Mouse (Mus musculus): ENCODE data around the gene Ipo9.
A peak's percentile ranks its signal among the peaks of the same experiment; 100 is the strongest.

Gene Ipo9

DNA sequence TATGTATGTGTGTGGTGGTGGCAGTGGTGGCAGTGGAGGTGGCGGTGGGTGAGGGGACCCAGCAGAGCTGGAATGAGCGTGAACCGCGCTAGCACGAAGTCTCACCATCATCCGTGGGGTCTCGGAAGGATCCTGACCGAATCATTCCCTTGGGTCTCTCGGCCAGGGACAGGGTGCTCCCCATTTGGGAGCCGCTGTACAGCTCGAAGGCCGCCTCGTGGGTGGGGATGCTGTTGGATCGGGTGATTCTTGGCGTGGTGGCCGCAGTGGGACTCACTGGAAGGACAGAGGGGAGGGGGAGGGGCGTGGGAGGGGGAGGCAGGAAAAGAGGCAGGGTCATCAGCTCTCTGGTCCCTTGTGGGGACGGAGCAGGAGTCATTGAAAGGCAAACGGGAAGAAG is 35.4 kb upstream of the Ipo9 start:
- peaks cover 61% of the 10 kb centered on the region for H3K36me3 ChIP-seq (ENCODE audit: insufficient read depth, low read length)
- H3K27me3 ChIP-seq (ENCODE audit: insufficient read depth, low read length), result peaks cover 10% of the 10 kb centered on the region
- peaks cover 60% of the 10 kb centered on the region for H3K4me1 ChIP-seq (replicated peaks; ENCODE audit: low read depth, low read length)
- H3K4me3 ChIP-seq (replicated peaks; ENCODE audit: low read length), result peak overlapping the region; percentile 43; the same call in 1 of the 2 replicates
- H3K9me3 ChIP-seq (ENCODE audit: low read length), result no peaks in the 10 kb centered on the region
- TF ChIP-seq POU5F1 (IDR thresholded peaks at IDR 0.05; ENCODE audit: borderline replicate concordance, low read length), result no peak
- no peak for TF ChIP-seq CTCF (conservative IDR thresholded peaks at IDR 0.05; ENCODE audit: low read length)
- no peak for TF ChIP-seq NANOG (IDR thresholded peaks at IDR 0.05; ENCODE audit: borderline replicate concordance, low read length)

DNA sequence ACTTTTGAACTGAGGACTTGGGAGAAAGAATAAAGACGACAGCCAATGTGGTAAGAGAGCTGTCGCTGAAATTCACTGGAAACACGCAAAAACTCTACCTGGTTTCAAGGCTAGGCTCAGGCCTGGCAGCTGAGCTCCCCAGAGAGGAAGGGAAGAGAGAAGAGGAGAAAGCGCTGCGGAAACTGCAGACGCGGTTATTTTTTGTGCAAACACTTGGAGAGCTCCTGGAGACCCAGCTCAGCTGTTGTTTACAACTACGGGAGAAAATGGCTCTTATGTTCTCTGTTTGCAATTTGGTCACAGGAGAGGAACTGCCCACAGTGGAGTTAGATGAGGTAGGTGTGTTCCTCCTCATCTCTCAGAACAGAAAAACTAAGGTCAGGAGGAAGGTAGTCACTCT is 32.4 kb upstream of the Ipo9 start:
- Histone ChIP-seq H3K27me3 (ENCODE audit: insufficient read depth, low read length) (peaks cover 2% of the 10 kb centered on the region; the same call in 1 of the 2 replicates), H3K4me1 (replicated peaks; ENCODE audit: low read depth, low read length) (peaks cover 50% of the 10 kb centered on the region), H3K36me3 (ENCODE audit: insufficient read depth, low read length) (peaks cover 69% of the 10 kb centered on the region), H3K4me3 (replicated peaks; ENCODE audit: low read length) (no peak overlapping the region), H3K9me3 (ENCODE audit: low read length) (no peaks in the 10 kb centered on the region)
- TF ChIP-seq POU5F1 (IDR thresholded peaks at IDR 0.05; ENCODE audit: borderline replicate concordance, low read length) (no peak), NANOG (IDR thresholded peaks at IDR 0.05; ENCODE audit: borderline replicate concordance, low read length) (no peak), CTCF (conservative IDR thresholded peaks at IDR 0.05; ENCODE audit: low read length) (no peak)

DNA sequence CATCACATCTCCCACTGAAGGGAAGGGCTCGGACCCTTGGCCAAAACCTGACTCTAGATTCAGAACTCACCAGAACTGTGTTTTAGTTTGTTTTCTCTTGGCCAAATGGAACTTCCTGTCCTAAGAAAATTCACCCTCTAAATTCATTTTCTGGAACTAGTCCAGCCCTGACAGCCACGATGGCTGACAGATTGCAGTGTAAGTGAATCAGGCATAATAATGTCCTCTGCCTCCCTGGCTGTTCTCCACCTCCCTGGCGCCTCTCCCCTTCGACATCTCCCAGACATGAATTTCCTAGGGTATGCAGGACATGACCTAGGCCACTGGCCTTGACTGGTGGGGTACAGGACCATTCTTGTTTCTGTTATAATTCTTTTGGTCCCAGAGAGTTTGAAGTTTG is 32.0 kb upstream of the Ipo9 start:
- H3K9me3 ChIP-seq (ENCODE audit: low read length), result no peaks in the 10 kb centered on the region
- TF ChIP-seq NANOG (IDR thresholded peaks at IDR 0.05; ENCODE audit: borderline replicate concordance, low read length), result no peak
- TF ChIP-seq POU5F1 (IDR thresholded peaks at IDR 0.05; ENCODE audit: borderline replicate concordance, low read length), result no peak
- no peak for TF ChIP-seq CTCF (conservative IDR thresholded peaks at IDR 0.05; ENCODE audit: low read length)
- peaks cover 2% of the 10 kb centered on the region; the same call in 1 of the 2 replicates for H3K27me3 ChIP-seq (ENCODE audit: insufficient read depth, low read length)
- H3K4me1 ChIP-seq (replicated peaks; ENCODE audit: low read depth, low read length), result peaks cover 45% of the 10 kb centered on the region
- peaks cover 68% of the 10 kb centered on the region for H3K36me3 ChIP-seq (ENCODE audit: insufficient read depth, low read length)
- no peak overlapping the region for H3K4me3 ChIP-seq (replicated peaks; ENCODE audit: low read length)

DNA sequence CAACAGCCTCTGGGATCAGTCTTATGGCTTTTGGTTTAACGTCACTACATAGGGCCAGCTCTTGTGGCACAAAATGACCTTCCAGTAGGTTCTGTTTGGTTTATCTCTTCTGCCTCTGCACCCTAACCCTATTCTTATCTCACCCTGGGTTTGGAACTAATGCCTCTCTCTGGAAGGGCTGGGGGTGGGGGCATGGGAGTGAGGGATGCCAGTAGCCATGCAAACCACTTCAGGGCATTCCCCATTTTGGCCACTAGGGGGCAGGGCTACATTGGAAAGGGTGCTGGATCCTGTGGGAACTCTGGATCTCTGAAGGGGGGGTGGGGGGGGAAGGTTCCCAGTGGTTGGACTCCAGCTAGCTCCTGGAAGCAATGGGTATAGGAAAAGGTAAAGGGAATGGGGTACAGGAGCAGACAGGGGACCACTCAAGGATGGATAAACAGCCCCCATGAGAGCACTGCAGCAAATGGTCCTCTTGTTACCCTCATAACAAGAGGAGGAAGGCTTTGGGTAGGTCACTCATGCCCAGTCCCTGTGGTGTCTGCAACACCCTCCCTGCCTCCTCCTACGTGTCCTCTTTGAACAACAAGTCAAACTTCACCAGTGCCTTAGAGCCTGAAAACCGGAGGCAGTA is 30.9 kb upstream of the Ipo9 start:
- H3K4me3 ChIP-seq (replicated peaks; ENCODE audit: low read length), result no peak overlapping the region
- H3K4me1 ChIP-seq (replicated peaks; ENCODE audit: low read depth, low read length), result peaks cover 34% of the 10 kb centered on the region
- H3K36me3 ChIP-seq (ENCODE audit: insufficient read depth, low read length), result peaks cover 74% of the 10 kb centered on the region
- no peaks in the 10 kb centered on the region for H3K9me3 ChIP-seq (ENCODE audit: low read length)
- H3K27me3 ChIP-seq (ENCODE audit: insufficient read depth, low read length), result peaks cover 2% of the 10 kb centered on the region; the same call in 1 of the 2 replicates
- TF ChIP-seq POU5F1 (IDR thresholded peaks at IDR 0.05; ENCODE audit: borderline replicate concordance, low read length) (no peak), NANOG (IDR thresholded peaks at IDR 0.05; ENCODE audit: borderline replicate concordance, low read length) (no peak), CTCF (conservative IDR thresholded peaks at IDR 0.05; ENCODE audit: low read length) (peak; percentile 41)

DNA sequence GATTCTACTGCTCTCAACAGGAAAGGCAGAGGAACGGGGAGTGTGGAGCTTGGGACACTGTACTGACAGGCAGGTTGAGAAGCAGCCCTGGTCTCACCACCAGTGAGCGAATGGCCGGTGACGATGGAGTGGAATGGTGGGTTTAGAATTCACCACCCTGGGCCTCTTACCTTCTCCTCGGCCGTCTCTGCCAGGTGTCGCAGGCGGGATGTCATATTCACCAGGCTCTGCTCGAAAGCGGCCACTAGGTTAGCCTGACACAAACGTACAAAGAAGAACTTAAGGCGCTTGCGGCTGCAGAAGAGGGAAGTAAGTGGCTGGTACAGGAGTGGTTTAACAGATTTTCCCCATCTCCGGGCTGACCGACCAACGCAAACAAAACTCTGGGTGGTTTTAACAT is 30.2 kb upstream of the Ipo9 start:
- Histone ChIP-seq H3K4me1 (replicated peaks; ENCODE audit: low read depth, low read length) (peaks cover 27% of the 10 kb centered on the region), H3K4me3 (replicated peaks; ENCODE audit: low read length) (no peak overlapping the region), H3K9me3 (ENCODE audit: low read length) (no peaks in the 10 kb centered on the region), H3K36me3 (ENCODE audit: insufficient read depth, low read length) (peaks cover 76% of the 10 kb centered on the region), H3K27me3 (ENCODE audit: insufficient read depth, low read length) (peaks cover 2% of the 10 kb centered on the region; the same call in 1 of the 2 replicates)
- TF ChIP-seq POU5F1 (IDR thresholded peaks at IDR 0.05; ENCODE audit: borderline replicate concordance, low read length) (no peak), CTCF (conservative IDR thresholded peaks at IDR 0.05; ENCODE audit: low read length) (no peak), NANOG (IDR thresholded peaks at IDR 0.05; ENCODE audit: borderline replicate concordance, low read length) (no peak)

DNA sequence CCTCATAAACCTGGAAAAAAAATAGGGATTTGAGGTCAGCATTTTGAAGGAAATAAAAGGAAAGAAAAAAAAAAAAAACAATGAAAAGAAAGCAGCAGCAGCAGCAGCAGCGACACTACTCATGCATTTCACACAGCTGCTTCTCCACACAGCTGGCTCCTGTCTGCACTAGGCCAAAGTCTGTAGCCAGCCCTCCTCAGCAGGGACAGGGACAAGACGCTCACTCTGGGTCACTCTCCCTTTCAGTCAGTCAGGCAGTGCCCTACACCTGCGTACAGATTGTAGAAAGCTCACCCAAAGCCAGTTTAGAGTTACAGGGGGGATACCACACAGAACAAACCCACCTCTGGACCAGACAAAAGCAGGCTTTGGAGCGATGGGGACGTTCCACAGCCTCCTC is 27.6 kb upstream of the Ipo9 start:
- Histone ChIP-seq H3K4me1 (replicated peaks; ENCODE audit: low read depth, low read length) (peaks cover 16% of the 10 kb centered on the region), H3K4me3 (replicated peaks; ENCODE audit: low read length) (no peak overlapping the region), H3K27me3 (ENCODE audit: insufficient read depth, low read length) (no peaks in the 10 kb centered on the region; the same call in 1 of the 2 replicates), H3K36me3 (ENCODE audit: insufficient read depth, low read length) (peaks cover 74% of the 10 kb centered on the region), H3K9me3 (ENCODE audit: low read length) (no peaks in the 10 kb centered on the region)
- no peak for TF ChIP-seq NANOG (IDR thresholded peaks at IDR 0.05; ENCODE audit: borderline replicate concordance, low read length)
- no peak for TF ChIP-seq POU5F1 (IDR thresholded peaks at IDR 0.05; ENCODE audit: borderline replicate concordance, low read length)
- TF ChIP-seq CTCF (conservative IDR thresholded peaks at IDR 0.05; ENCODE audit: low read length), result no peak

DNA sequence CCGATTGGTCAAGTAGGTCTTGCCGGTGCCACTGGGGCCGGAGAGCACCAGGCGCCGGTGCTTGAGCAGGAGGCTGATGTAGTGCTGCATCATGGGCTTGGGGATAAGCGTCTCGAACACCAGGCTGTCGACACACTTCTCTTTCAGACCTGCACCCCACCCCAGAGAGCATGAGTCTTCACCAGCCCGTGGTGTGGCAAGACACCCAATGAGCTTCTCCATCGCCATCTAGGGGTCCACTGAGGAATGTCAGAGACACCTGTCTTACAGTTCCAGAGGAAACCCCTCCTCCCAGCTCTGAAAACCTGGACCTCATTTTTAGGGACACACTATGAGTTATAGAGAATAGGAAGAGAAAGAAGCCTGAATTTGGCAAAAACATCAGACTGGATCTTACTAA is 22.0 kb upstream of the Ipo9 start:
- H3K4me3 ChIP-seq (replicated peaks; ENCODE audit: low read length), result 0 out of 2 replicates have a peak overlapping the region, but pooled peaks have one; percentile 37
- TF ChIP-seq NANOG (IDR thresholded peaks at IDR 0.05; ENCODE audit: borderline replicate concordance, low read length) (no peak), CTCF (conservative IDR thresholded peaks at IDR 0.05; ENCODE audit: low read length) (peak; percentile 39)
- peaks cover 74% of the 10 kb centered on the region for H3K36me3 ChIP-seq (ENCODE audit: insufficient read depth, low read length)
- H3K9me3 ChIP-seq (ENCODE audit: low read length), result no peaks in the 10 kb centered on the region
- H3K27me3 ChIP-seq (ENCODE audit: insufficient read depth, low read length), result no peaks in the 10 kb centered on the region
- H3K4me1 ChIP-seq (replicated peaks; ENCODE audit: low read depth, low read length), result peaks cover 8% of the 10 kb centered on the region

DNA sequence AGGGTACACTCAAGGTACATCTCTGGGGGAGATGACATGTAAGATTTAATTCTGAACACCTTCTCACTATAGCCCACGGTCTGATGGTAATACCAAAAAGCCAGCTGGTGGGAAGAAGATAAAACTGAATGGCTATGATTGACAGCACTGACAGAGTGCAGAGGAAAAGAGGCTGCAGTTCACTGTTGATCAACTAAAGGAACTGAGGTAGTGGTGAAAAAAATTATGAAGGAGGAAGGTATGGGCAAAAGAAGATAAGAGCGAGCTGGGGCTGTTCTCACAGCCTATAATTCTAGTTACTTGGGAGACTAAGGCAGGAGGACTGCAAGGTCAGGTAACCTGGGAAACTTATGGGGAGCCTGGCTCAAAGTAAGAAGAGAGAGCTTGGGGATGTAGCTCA is 21.1 kb upstream of the Ipo9 start:
- no peaks in the 10 kb centered on the region for H3K27me3 ChIP-seq (ENCODE audit: insufficient read depth, low read length)
- H3K4me3 ChIP-seq (replicated peaks; ENCODE audit: low read length), result no peak overlapping the region
- H3K4me1 ChIP-seq (replicated peaks; ENCODE audit: low read depth, low read length), result peaks cover 8% of the 10 kb centered on the region
- H3K9me3 ChIP-seq (ENCODE audit: low read length), result no peaks in the 10 kb centered on the region
- peaks cover 66% of the 10 kb centered on the region for H3K36me3 ChIP-seq (ENCODE audit: insufficient read depth, low read length)
- no peak for TF ChIP-seq NANOG (IDR thresholded peaks at IDR 0.05; ENCODE audit: borderline replicate concordance, low read length)
- no peak for TF ChIP-seq CTCF (conservative IDR thresholded peaks at IDR 0.05; ENCODE audit: low read length)
- no peak for TF ChIP-seq POU5F1 (IDR thresholded peaks at IDR 0.05; ENCODE audit: borderline replicate concordance, low read length)

DNA sequence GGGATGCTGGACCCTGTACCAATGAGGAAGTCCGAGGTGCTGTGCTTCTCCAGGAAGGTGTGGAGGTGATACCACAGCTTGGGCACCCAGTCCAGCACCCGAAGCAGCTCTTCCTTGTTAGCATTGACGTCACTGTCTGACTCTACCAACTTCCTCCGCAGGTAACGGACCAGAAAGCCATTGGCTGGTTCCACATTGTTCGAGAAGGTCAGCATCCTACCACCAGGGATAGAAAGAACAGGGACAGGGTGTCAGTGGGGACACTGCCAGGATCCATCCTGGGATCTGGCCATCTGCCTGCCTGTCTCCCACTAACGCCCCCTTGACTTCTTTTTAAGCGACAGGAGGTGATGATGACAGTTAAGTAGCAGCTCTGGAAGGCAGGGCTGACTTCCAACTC is 19.6 kb upstream of the Ipo9 start:
- TF ChIP-seq NANOG (IDR thresholded peaks at IDR 0.05; ENCODE audit: borderline replicate concordance, low read length) (no peak), CTCF (conservative IDR thresholded peaks at IDR 0.05; ENCODE audit: low read length) (no peak), POU5F1 (IDR thresholded peaks at IDR 0.05; ENCODE audit: borderline replicate concordance, low read length) (no peak)
- no peaks in the 10 kb centered on the region for H3K9me3 ChIP-seq (ENCODE audit: low read length)
- no peaks in the 10 kb centered on the region for H3K27me3 ChIP-seq (ENCODE audit: insufficient read depth, low read length)
- peaks cover 8% of the 10 kb centered on the region for H3K4me1 ChIP-seq (replicated peaks; ENCODE audit: low read depth, low read length)
- H3K36me3 ChIP-seq (ENCODE audit: insufficient read depth, low read length), result peaks cover 52% of the 10 kb centered on the region
- no peak overlapping the region for H3K4me3 ChIP-seq (replicated peaks; ENCODE audit: low read length)
